Mouse (Mus musculus) telencephalon, adult 2 months (tissue): ENCODE data around the gene Psrc1.

Experiments
- DNase-seq: peaks from one replicate; pipeline ENCODE4 v3.0.0-alpha.2; 2011; ENCODE audit warnings: low read depth, low spot score

Gene Psrc1

DNA sequence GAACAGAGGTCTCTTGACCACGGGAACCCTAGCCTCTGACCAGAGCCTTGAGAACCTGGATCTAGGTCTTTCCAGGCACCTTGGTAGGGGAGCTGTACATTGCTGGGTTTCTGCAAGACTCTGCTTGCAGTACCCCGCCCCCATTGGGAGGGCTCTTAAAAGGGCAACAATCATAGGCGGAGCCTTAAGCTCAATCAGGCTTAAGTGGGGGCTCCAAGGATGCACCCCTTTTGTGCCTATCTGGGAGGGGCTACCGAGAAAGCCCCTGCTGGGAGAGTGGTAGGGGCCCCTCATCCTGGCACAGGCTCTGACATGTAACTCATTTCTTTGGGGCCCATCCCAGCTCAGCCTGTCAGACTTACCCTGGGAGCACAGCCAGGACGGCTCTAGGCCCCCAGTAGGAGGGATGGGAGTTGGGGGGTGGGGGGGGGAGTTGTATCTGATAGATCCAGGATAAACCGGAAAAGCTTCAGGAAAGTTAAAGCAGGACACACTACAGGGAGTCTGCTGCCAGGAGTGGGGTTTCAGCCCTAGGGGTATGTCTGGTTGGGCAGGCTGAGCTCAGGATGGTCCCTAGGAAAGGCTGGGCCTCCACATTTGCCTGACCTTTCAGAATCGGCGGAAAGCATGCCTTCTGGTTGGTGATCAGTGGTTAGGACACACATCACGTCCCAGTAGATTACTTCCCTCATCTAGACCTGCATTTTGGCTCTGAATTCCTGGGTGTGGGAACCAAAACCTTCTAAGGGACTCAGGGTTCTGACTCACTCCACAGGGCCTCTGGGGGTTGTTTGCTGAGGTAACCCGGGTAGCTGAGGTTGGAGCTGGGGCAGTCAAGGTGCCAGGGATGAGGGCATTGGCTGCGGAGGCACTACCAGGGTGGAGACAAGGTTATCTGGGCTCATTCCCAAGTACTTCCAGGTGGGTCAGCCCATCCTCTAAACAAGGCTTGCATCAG lies 40.5 kb downstream of the Psrc1 start:
- DNase-seq, result peak; percentile 68

DNA sequence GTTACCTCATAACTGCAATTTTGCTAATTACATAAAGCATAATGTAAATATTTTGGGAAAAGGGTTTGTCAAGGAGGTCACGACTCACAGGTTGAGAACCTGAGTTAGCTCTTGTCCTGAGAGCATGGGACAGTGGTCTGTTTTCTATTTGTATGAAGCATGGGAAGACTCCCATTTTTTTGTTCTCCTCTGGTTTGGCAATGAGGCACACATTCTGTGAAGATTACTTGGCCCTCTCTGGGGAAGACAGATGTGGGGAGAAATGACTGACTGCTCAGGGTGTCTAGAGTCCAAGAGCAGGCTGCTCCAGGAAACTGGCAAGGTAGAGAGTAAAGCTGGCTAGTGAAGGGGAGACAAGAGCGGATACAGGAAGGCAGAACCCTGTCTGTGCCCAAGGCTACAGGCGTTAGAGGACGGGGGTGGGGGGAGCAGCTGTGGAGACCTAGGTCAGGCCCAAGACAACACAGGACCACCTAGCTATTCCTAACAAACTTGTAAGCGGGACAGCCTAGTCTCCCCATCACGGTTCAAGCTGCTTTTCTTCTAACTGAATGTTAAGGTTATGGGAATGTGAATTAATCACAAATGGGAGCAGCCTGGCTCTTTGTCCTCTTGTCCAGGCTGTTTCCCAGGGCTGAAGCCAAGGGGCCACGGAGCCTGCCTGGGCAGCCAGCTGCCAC lies 41.4 kb downstream of the Psrc1 start:
- DNase-seq, result no peak

DNA sequence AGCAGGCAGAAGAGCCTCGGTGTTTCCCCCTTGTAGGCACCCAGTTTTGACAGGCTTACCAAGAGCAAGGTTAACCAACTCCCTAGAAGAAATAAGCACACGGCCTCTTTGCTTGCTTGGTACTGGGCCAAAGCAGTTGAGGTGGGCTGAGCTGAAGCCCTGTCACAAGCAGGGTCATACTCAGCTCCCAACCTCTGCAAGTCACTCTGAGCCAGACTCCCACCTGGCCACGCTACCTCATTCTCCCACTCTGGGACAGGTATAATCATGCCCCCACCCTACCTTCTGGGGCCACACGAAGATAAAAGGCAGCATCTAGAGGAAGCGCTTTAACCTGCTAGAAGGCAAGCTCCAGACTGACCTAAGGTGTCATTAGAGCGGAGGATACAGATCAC lies 42.0 kb downstream of the Psrc1 start:
- DNase-seq, result no peak

GRCm38 (mm10) chr3:108432542-108433187 lies 49.0 kb downstream of the Psrc1 start:
- peak; percentile 65 for DNase-seq

GRCm38 (mm10) chr3:108433188-108433880 lies 49.7 kb downstream of the Psrc1 start:
- no peak for DNase-seq

DNA sequence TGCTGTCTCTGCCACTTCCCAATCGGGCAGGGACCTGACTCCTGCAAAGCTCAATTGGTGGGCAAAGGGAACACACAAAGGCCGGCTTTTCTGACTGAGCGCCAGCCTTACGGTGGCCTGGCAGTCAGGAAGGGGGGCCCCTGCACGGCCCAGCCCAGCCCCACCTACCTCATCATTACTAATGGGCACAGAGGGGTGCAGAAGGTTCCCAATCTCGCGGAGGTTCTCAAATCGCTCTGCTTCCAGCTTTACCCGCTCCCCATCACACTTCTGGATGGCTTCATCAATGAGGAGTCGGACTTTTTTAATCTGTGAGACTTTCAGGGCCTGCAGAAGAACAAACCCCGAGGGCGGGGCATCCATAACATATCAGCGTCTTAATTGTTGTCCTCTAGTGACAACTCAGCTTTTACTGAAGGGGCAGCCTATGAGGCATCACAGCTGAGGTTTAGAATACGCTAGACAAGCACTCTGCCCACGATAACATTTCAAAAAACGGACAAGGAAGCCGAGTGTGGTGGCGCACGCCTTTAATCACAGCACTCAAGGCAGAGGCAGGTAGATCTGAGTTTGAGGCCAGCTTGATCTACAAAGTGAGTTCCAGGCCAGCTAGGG lies 50.3 kb downstream of the Psrc1 start:
- DNase-seq, result no peak

- no peak for DNase-seq
These were observed 52.2 kb downstream of the Psrc1 start for GRCm38 (mm10) chr3:108435701-108436379.

GRCm38 (mm10) chr3:108436380-108436714 lies 52.7 kb downstream of the Psrc1 start:
- DNase-seq, result no peak
